Mouse (Mus musculus) heart, adult 2 months (tissue): ENCODE measurements around the gene Kirrel3.

Experiments
- CTCF ChIP-seq: fragments of 200-600 bp; IDR thresholded peaks from 2 replicates; pipeline ENCODE4 v1.8.1; 2022; ENCODE audit warnings: antibody characterized with exemption, mild to moderate bottlenecking, moderate library complexity
- EP300 ChIP-seq: fragments of 200-500 bp; IDR thresholded peaks from 2 replicates; pipeline ENCODE4 v1.6.1; 2011; ENCODE audit warnings: low read depth, low read length, control low read depth; ENCODE audit not compliant: insufficient read depth
- POLR2A ChIP-seq: fragments of 200-500 bp; IDR thresholded peaks from 2 replicates; pipeline ENCODE4 v1.6.1; 2011; ENCODE audit warnings: mild to moderate bottlenecking, low read depth, low read length, control low read depth; ENCODE audit not compliant: insufficient read depth

GRCm38 (mm10) chr9:34493571-34493970 is 7.9 kb downstream of the Kirrel3 start:
- no peak for TF ChIP-seq CTCF
- no peak for TF ChIP-seq EP300
- no peak for TF ChIP-seq POLR2A
